Mouse (Mus musculus): ENCODE measurements at regions not wholly inside any gene's neighbourhood (a gene's known extent, or its start where the extent isn't known, plus 50 kb on each side); places are given as distances from the start of the nearest gene placed in this dataset.
A peak's percentile ranks its signal among the peaks of the same experiment; 100 is the strongest.

DNA sequence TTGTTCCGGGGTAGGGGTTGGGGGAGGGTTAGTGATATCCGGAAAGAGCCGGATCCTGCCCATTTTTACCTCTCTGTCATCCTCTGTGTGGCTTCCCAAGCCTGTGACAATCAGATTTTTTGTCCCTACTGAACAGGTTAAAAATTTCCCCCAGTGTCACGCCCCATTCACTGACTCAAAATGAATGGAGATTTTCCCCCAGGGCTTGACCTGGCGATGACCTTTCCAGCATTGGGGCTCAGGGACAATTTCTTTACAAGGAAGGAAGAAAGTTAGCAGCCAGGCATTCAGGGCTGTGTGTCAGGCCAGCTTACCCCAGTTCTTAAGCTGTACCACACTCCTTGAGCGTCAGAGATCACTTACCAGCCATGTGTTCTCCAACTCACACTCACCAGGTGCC, 55.9 kb upstream of the Gm9887 start:
- 86% methylated on average over 6 of the region's 6 CpGs for WGBS
- no peaks in the 10 kb centered on the region for H3K36me3 ChIP-seq (ENCODE audit: insufficient read depth, low read length)
- peaks cover 5% of the 10 kb centered on the region; the same call in 1 of the 2 replicates for H3K4me1 ChIP-seq (ENCODE audit: insufficient read depth, low read depth, low read length)
- no peaks in the 10 kb centered on the region for H3K27me3 ChIP-seq (replicated peaks; ENCODE audit: insufficient read depth, low read length)
- TF ChIP-seq EP300 (IDR thresholded peaks at IDR 0.05) (no peak), CTCF (IDR thresholded peaks at IDR 0.05) (no peak)
- DNase-seq (ENCODE audit: low spot score) (no peak), ATAC-seq (no peak)
- H3K4me3 ChIP-seq (ENCODE audit: low read depth, low read length) = no peak overlapping the region
- no peak overlapping the region for H3K27ac ChIP-seq (ENCODE audit: low read length)
- no peak overlapping the region for H3K9ac ChIP-seq (replicated peaks; ENCODE audit: low read depth)
- H3K9me3 ChIP-seq (ENCODE audit: low read length) = no peaks in the 10 kb centered on the region
- no peak overlapping the region for H3K4me2 ChIP-seq (replicated peaks; ENCODE audit: low read depth, low read length)

DNA sequence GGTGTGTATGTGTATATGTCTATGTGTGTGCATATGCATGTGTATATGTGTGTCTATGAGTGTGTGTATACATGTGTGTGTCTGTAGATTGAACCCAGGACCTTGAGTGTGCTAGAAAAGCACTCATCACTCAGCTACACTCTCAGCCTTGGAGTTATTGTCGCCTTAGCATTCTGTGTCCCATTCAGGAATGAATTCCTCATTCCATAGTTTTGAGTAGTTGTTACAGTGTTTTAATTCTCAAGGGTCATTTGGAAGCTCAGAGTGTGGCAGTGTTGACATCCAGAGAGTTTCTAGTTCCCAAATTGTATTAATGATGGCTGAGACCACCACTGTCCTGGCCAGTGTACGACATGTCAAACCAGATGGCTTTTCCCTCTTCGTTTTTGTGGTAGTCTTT, 53.4 kb upstream of the Gm9887 start:
- H3K27ac ChIP-seq (ENCODE audit: low read length) = no peak overlapping the region
- H3K9me3 ChIP-seq (ENCODE audit: low read length) = no peaks in the 10 kb centered on the region
- no peaks in the 10 kb centered on the region for H3K27me3 ChIP-seq (replicated peaks; ENCODE audit: insufficient read depth, low read length)
- peaks cover 7% of the 10 kb centered on the region; the same call in 1 of the 2 replicates for H3K4me1 ChIP-seq (ENCODE audit: insufficient read depth, low read depth, low read length)
- TF ChIP-seq CTCF (IDR thresholded peaks at IDR 0.05) (no peak), EP300 (IDR thresholded peaks at IDR 0.05) (peak; percentile 68)
- no peak overlapping the region for H3K9ac ChIP-seq (replicated peaks; ENCODE audit: low read depth)
- no peak overlapping the region for H3K4me3 ChIP-seq (ENCODE audit: low read depth, low read length)
- H3K36me3 ChIP-seq (ENCODE audit: insufficient read depth, low read length) = no peaks in the 10 kb centered on the region
- DNase-seq (ENCODE audit: low spot score) (peak; percentile 55), ATAC-seq (peak; percentile 43)
- H3K4me2 ChIP-seq (replicated peaks; ENCODE audit: low read depth, low read length) = no peak overlapping the region
- 59% methylated on average over 3 of the region's 3 CpGs for WGBS

DNA sequence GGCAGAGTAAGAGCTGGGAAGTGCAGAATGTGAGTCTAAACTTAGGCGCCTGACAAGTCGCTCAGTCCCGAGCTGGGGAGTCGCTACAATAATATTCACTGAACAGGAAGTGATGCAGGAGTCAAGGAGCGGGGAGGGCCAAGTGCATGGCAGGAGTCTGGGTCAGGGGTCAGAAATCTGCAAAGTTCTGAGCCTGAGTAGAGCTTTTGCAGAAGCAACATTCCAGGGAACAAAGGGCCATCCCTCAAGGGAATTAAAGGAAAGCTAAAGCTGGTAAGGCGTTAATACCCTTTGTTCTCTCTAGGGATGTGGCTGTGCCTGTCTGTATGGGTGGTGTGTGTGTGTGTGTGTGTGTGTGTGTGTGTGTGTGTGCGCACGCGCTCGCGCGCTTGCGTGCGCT, 52.7 kb upstream of the Gm9887 start:
- Histone ChIP-seq H3K4me3 (ENCODE audit: low read depth, low read length) (no peak overlapping the region), H3K4me1 (ENCODE audit: insufficient read depth, low read depth, low read length) (peaks cover 7% of the 10 kb centered on the region; the same call in 1 of the 2 replicates), H3K9me3 (ENCODE audit: low read length) (no peaks in the 10 kb centered on the region), H3K9ac (replicated peaks; ENCODE audit: low read depth) (no peak overlapping the region), H3K36me3 (ENCODE audit: insufficient read depth, low read length) (no peaks in the 10 kb centered on the region), H3K27me3 (replicated peaks; ENCODE audit: insufficient read depth, low read length) (no peaks in the 10 kb centered on the region), H3K4me2 (replicated peaks; ENCODE audit: low read depth, low read length) (no peak overlapping the region), H3K27ac (ENCODE audit: low read length) (0 out of 2 replicates have a peak overlapping the region, but pooled peaks have one; percentile 1)
- TF ChIP-seq CTCF (IDR thresholded peaks at IDR 0.05) (no peak), EP300 (IDR thresholded peaks at IDR 0.05) (no peak)
- DNase-seq (ENCODE audit: low spot score) (peak; percentile 68), ATAC-seq (peak; percentile 64)
- WGBS = 62% methylated on average over 14 of the region's 14 CpGs
